Comparison of ENCODE assay signal across 16 mouse cellular contexts in genomic region chr3:15129729-15130369, GRCm38 (mm10).
"Had no signal": no experiment of that assay in that cellular context is flagged by ENCODE, and none has a peak within 500 bp of the region (broad histone marks: within the 10 kb centered on the region; RNA-seq: fewer than 3 reads in every experiment).

No protein-coding gene starts in this region.

- DNase-seq: kidney, adult 2 months; kidney, postnatal 25 days; liver, embryonic 13.5 days; lung, adult 18-20 months; lung, postnatal 36 days; retina, postnatal 1 day; right cerebral cortex, postnatal 4 days; spleen, adult 18-20 months; thymus, adult 2 months; thymus, postnatal 25 days had no signal

- H3K27me3 ChIP-seq: limb, embryonic 15.5 days; liver, embryonic 13.5 days; midbrain, embryonic 12.5 days; neural tube, embryonic 13.5 days; stomach, embryonic 15.5 days had no signal

- H3K4me2 ChIP-seq: limb, embryonic 15.5 days; liver, embryonic 13.5 days; midbrain, embryonic 12.5 days; neural tube, embryonic 13.5 days; stomach, embryonic 15.5 days had no signal

- H3K27ac ChIP-seq: left cerebral cortex, adult 2 months; limb, embryonic 15.5 days; liver, embryonic 13.5 days; midbrain, embryonic 12.5 days; neural tube, embryonic 13.5 days; stomach, embryonic 15.5 days had no signal

- H3K9ac ChIP-seq: limb, embryonic 15.5 days; liver, embryonic 13.5 days; midbrain, embryonic 12.5 days; neural tube, embryonic 13.5 days; stomach, embryonic 15.5 days had no signal

- H3K4me3 ChIP-seq: left cerebral cortex, adult 2 months; limb, embryonic 15.5 days; liver, embryonic 13.5 days; midbrain, embryonic 12.5 days; neural tube, embryonic 13.5 days; stomach, embryonic 15.5 days had no signal

- H3K36me3 ChIP-seq: limb, embryonic 15.5 days; liver, embryonic 13.5 days; midbrain, embryonic 12.5 days; neural tube, embryonic 13.5 days; stomach, embryonic 15.5 days had no signal

- H3K4me1 ChIP-seq: limb, embryonic 15.5 days; liver, embryonic 13.5 days; midbrain, embryonic 12.5 days; neural tube, embryonic 13.5 days; stomach, embryonic 15.5 days had no signal

- ATAC-seq: midbrain, embryonic 16.5 days had no signal

- H3K9me3 ChIP-seq: limb, embryonic 15.5 days; liver, embryonic 13.5 days; midbrain, embryonic 12.5 days; neural tube, embryonic 13.5 days; stomach, embryonic 15.5 days had no signal
